Mouse (Mus musculus): Measurements from ENCODE around the gene Slc12a4. TPM values are rescaled to one million over a fixed set of nuclear protein-coding genes. Genes with fewer than 3 reads are reported as not detected.
A peak's percentile ranks its signal among the peaks of the same experiment; 100 is the strongest.

Gene Slc12a4
- polyA plus RNA-seq, 1 experiment from 2014 or later = 19.5 TPM

DNA sequence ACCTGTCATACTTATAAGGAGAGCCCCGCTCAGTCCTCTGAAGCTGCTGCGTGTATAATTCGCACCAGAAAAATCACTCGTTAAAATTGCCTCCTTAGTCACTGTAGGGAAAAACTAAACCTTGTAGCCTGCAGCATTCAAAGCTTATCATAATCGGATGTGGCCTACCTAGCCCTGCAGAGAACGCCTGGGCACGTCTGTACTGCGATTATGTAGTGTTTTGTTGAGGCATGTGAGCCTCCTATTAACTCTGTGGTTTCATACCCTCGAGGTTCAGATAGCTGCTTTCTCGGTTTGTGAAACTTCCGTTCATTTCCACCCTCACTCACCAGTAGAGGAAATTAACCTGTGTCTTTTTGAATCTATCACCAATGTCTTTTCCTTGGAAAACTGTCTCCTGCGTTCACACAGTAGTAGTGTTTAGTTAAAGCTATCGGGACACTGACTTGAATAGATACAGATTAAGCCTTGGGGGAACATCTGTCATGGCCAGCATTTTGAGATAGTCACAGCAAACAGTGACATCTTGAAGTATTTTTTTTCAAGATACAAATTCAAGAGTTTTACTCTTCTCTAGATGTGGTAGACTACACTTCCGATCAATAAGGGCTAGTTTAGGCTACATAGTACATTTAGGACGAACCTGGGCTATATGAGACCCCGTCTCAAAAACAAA is 64.8 kb downstream of the Slc12a4 start:
- no peak; the same call in 1 of the 2 replicates for ATAC-seq (ENCODE audit: low FRiP score)
- Histone ChIP-seq H3K9ac (peak overlapping the region; percentile 99), H3K4me2 (replicated peaks) (peak overlapping the region; percentile 86), H3K27me3 (no peaks in the 10 kb centered on the region), H3K27ac (peak overlapping the region; percentile 89), H3K9me3 (replicated peaks) (no peaks in the 10 kb centered on the region), H3K36me3 (no peaks in the 10 kb centered on the region), H3K4me1 (peaks cover 7% of the 10 kb centered on the region), H3K4me3 (peak overlapping the region; percentile 97)
- 43% methylated on average over 16 of the region's 16 CpGs for WGBS

DNA sequence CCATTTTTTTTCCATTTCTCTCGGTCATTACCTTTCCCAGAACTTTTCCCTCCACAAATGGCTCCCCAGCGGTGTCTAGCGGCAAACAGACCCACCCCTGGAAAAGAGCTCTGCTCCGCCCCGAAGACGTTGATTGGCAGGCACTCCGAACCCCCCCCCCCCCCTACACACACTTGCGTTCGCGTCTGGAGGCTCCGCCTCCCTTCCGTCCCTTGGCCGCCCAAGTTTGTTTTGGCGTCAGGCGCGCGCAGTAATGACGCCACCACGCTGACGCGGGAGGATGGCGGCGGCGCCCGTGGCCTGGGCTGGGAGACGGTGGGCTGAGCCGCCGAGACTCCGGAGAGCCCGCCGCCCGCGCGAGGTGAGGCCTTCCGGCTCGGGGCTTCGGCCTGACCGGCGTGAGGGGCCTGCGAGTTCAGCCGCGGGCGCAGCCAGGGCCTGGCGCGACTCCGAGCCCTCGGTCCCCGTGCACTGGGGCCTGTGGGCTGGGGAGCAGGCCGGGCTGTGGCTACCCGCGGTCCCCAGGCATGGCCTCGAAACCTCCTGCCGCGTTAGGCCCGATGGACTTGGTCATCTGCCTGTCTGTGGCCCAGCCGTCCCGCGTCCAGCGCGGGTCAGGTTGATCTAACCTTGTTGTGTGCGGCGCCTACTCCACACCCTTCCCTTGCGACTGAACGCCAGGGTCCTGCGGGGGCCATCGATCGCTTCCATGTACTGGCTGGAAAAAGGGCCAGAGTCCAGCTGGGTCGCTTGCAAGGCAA is 65.5 kb downstream of the Slc12a4 start, which contains the start of gene Pskh1:
Gene Pskh1 (plus strand): TSS at position 262 of the 761 bp plus-strand sequence.
- WGBS = 1% methylated on average over 68 of the region's 68 CpGs
- Histone ChIP-seq H3K9me3 (replicated peaks) (no peaks in the 10 kb centered on the region), H3K27ac (peak within 1 kb of the TSS; percentile 89), H3K27me3 (no peaks in the 10 kb centered on the region), H3K4me3 (peak within 1 kb of the TSS; percentile 97), H3K36me3 (no peaks in the 10 kb centered on the region), H3K4me1 (peaks cover 7% of the 10 kb centered on the region), H3K4me2 (replicated peaks) (peak within 1 kb of the TSS; percentile 86), H3K9ac (peak within 1 kb of the TSS; percentile 99)
- ATAC-seq (ENCODE audit: low FRiP score) = peak; percentile 95

DNA sequence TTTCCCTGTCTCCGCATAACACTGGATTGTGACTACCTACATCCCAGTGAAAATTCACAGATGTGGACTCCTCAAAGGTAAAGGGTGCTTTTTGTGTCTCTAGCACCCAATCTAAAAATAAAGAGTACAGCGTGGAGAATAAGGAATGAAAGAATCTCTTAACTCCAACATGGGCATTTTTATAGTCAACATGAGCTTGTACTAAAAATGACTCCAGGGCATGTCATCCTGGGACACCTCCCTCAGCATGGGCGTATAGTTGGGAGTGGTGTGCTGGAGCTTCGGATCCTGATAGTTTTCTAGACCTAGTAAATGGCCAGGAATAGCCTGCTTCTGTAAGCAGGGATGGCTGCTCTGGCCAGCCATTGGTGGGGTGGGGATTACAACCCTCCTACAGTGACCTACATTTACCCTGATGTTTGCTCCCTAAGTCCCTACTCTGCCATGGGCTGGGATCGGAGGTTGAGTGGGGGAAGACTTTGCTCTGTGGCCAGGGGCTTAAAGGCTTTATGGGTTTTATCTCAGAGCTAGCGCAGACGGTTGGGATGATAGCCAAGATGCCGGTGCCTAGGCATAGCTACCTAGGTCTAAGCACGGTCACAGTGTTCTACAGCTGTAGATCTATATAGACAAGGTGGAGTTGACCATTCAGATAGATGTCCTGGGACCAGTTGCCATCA is 68.0 kb downstream of the Slc12a4 start:
- ATAC-seq (ENCODE audit: low FRiP score) = no peak
- H3K4me2 ChIP-seq (replicated peaks) = no peak overlapping the region
- H3K9ac ChIP-seq = no peak overlapping the region
- H3K27ac ChIP-seq = no peak overlapping the region
- H3K9me3 ChIP-seq (replicated peaks) = no peaks in the 10 kb centered on the region
- no peak overlapping the region for H3K4me3 ChIP-seq
- no peaks in the 10 kb centered on the region for H3K27me3 ChIP-seq
- H3K36me3 ChIP-seq = peaks cover 14% of the 10 kb centered on the region; the same call in 1 of the 2 replicates
- WGBS = 85% methylated on average over 9 of the region's 9 CpGs
- H3K4me1 ChIP-seq = peaks cover 16% of the 10 kb centered on the region

Small RNA genes within 50 kb of the gene (microRNA-seq; reads per million reads assigned to microRNA genes)
- gene Mir7074 = not detected

Other genes starting within 250 kb of the Slc12a4 start
- 63.8 and 68.1 TPM in 2 replicates for gene Gfod2, start 207.4 kb downstream of the Slc12a4 start, polyA plus RNA-seq (2016; fragmentation: Nextera tagmentation; extraction: Ambion mirVana)
- 12.8 and 14.6 TPM in 2 replicates for gene Ranbp10, start 138.7 kb downstream of the Slc12a4 start, polyA plus RNA-seq (2016; fragmentation: Nextera tagmentation; extraction: Ambion mirVana)
- 0.84 and 1.5 TPM in 2 replicates for gene Tsnaxip1, start 138.4 kb downstream of the Slc12a4 start, polyA plus RNA-seq (2016; fragmentation: Nextera tagmentation; extraction: Ambion mirVana)
- 63.8 and 64.5 TPM in 2 replicates for gene Cenpt, start 112.8 kb downstream of the Slc12a4 start, polyA plus RNA-seq (2016; fragmentation: Nextera tagmentation; extraction: Ambion mirVana)
- gene Thap11, start 111.0 kb downstream of the Slc12a4 start, polyA plus RNA-seq (2016; fragmentation: Nextera tagmentation; extraction: Ambion mirVana) = 74.3 and 77.8 TPM in 2 replicates
- gene Nutf2, start 105.5 kb downstream of the Slc12a4 start, polyA plus RNA-seq (2016; fragmentation: Nextera tagmentation; extraction: Ambion mirVana) = 241 and 248 TPM in 2 replicates
- gene Edc4, start 85.2 kb downstream of the Slc12a4 start, polyA plus RNA-seq (2016; fragmentation: Nextera tagmentation; extraction: Ambion mirVana) = 69.3 and 72.1 TPM in 2 replicates
- gene Nrn1l, start 72.5 kb downstream of the Slc12a4 start, polyA plus RNA-seq (2016; fragmentation: Nextera tagmentation; extraction: Ambion mirVana) = 0.56 and 0.63 TPM in 2 replicates
- 22.4 and 28.7 TPM in 2 replicates for gene Pskh1, start 65.7 kb downstream of the Slc12a4 start, polyA plus RNA-seq (2016; fragmentation: Nextera tagmentation; extraction: Ambion mirVana)
- gene Ctrl, start 32.2 kb downstream of the Slc12a4 start, polyA plus RNA-seq (2016; fragmentation: Nextera tagmentation; extraction: Ambion mirVana) = 2.6 and 2.7 TPM in 2 replicates
- gene Psmb10, start 27.7 kb downstream of the Slc12a4 start, polyA plus RNA-seq (2016; fragmentation: Nextera tagmentation; extraction: Ambion mirVana) = 27.3 and 30.2 TPM in 2 replicates
- gene Lcat, start 22.7 kb downstream of the Slc12a4 start, polyA plus RNA-seq (2016; fragmentation: Nextera tagmentation; extraction: Ambion mirVana) = 0.57 and 0.79 TPM in 2 replicates
- gene Dpep3, start 13.3 kb upstream of the Slc12a4 start, polyA plus RNA-seq (2016; fragmentation: Nextera tagmentation; extraction: Ambion mirVana) = not detected in 2 replicates
- gene Dus2, start 25.2 kb upstream of the Slc12a4 start, polyA plus RNA-seq (2016; fragmentation: Nextera tagmentation; extraction: Ambion mirVana) = 16.3 and 20.7 TPM in 2 replicates
- not detected in 2 replicates for gene Dpep2nb, start 39.9 kb upstream of the Slc12a4 start, polyA plus RNA-seq (2016; fragmentation: Nextera tagmentation; extraction: Ambion mirVana)
- 18.4 and 19.9 TPM in 2 replicates for gene Ddx28, start 45.8 kb upstream of the Slc12a4 start, polyA plus RNA-seq (2016; fragmentation: Nextera tagmentation; extraction: Ambion mirVana)
- 5.7 and 6.7 TPM in 2 replicates for gene Nfatc3, start 92.7 kb upstream of the Slc12a4 start, polyA plus RNA-seq (2016; fragmentation: Nextera tagmentation; extraction: Ambion mirVana)
- 2.6 and 2.9 TPM in 2 replicates for gene Esrp2, start 170.9 kb upstream of the Slc12a4 start, polyA plus RNA-seq (2016; fragmentation: Nextera tagmentation; extraction: Ambion mirVana)
- 18.2 and 20.1 TPM in 2 replicates for gene Pla2g15, start 184.3 kb upstream of the Slc12a4 start, polyA plus RNA-seq (2016; fragmentation: Nextera tagmentation; extraction: Ambion mirVana)
- 55.8 and 60.8 TPM in 2 replicates for gene Slc7a6, start 202.8 kb upstream of the Slc12a4 start, polyA plus RNA-seq (2016; fragmentation: Nextera tagmentation; extraction: Ambion mirVana)
- 37.2 and 38.5 TPM in 2 replicates for gene Slc7a6os, start 244.8 kb upstream of the Slc12a4 start, polyA plus RNA-seq (2016; fragmentation: Nextera tagmentation; extraction: Ambion mirVana)
- gene Prmt7, start 244.8 kb upstream of the Slc12a4 start, polyA plus RNA-seq (2016; fragmentation: Nextera tagmentation; extraction: Ambion mirVana) = 50.9 and 53.0 TPM in 2 replicates

Data from hindbrain, embryonic 12.5 days (tissue).